Mouse (Mus musculus) cerebellum, adult 2 months (tissue): ENCODE measurements around the gene Plekha5.

Source experiments
- CTCF ChIP-seq: fragments of 200-500 bp; IDR thresholded peaks from 2 replicates; pipeline ENCODE4 v1.5.1; 2011; ENCODE audit warnings: low read depth, mild to moderate bottlenecking, control low read depth, low read length, moderate library complexity, borderline replicate concordance; ENCODE audit not compliant: insufficient read depth
- POLR2A ChIP-seq: fragments of 200-500 bp; IDR thresholded peaks from 2 replicates; pipeline ENCODE4 v1.6.1; 2011; ENCODE audit warnings: low read length, control low read depth, borderline replicate concordance; ENCODE audit not compliant: insufficient read depth

DNA sequence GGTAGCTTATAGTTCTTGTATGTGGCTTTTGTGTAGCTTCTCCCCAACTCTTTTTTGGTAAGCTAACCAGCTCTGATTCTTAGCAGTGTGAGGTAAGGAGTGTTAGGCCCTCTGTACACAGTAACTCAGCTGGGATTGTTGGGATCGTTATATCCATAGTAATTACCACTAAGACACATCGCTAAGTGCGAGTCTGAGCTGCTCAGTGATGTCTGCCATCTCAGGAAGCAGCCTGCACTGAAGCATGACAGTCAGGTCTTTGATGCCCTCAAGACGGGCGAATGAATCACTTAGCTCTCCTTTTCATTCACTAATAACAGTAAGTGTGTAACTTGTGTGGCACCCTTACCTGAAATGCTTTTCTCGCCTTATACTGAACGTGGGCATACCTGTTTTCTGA, 36.5 kb downstream of the Plekha5 start:
- TF ChIP-seq POLR2A (no peak), CTCF (no peak)
